Mouse (Mus musculus): ENCODE data around the gene Mgst2. TPM values are rescaled to one million over a fixed set of nuclear protein-coding genes. Genes with fewer than 3 reads are reported as not detected.

The Mgst2 gene
- total RNA-seq (2021) = under 1 TPM in 1 of 2 experiments, not detected in 1; 0.82 TPM
- long read RNA-seq, experiment 1 = 0 reads
- long read RNA-seq, experiment 2 = 0 reads

DNA sequence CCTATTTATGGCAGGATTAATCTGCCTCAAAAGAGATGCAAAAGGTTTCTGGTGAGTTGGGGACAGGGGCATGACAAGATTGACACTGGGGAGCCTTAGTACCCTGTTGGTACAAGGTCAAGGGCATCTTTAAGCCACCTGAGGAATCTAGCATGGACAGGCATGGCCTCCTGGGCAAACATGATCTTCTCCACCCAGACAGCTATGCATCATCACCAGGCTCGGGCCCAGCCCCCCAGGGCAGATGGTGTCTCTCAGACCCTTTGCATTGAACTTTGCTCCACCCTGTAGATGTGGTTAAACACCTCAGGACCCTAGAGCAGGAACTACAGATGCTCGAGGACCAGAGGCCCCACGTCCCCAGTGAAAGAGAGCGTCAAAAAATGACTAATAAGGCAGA is at the start of gene Mgst2:
Mgst2 (plus strand) TSS at position 301 of the 400 bp plus-strand sequence.
- no peak for DNase-seq (ENCODE audit: low spot score in 2 of 2)
- intact Hi-C loops (cut with DNase I) = no loop called here

DNA sequence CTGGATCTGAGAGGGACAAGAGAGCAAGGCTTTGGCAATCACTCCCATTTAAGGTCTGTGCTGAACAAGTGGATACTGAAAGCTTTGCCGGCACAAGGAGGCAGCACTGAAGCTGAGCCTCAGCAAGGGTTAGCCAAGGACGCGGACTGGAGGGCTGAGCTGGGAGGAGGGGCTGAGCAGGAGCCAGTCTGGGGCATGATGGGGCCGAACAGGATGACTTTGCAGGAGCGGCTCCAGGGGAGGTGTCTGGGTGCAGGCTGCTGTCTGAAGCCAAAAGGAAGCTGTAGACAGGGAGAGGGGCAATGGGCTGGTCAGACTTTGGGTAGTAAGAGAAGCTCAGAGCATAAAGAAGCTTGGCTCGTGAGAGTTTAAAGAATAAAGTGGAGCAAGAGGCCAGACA is 48.2 kb upstream of the Mgst2 start:
- intact Hi-C loops (cut with DNase I) = no loop called here
- DNase-seq (ENCODE audit: low spot score in 2 of 2) = peak; percentile 28 to 57

DNA sequence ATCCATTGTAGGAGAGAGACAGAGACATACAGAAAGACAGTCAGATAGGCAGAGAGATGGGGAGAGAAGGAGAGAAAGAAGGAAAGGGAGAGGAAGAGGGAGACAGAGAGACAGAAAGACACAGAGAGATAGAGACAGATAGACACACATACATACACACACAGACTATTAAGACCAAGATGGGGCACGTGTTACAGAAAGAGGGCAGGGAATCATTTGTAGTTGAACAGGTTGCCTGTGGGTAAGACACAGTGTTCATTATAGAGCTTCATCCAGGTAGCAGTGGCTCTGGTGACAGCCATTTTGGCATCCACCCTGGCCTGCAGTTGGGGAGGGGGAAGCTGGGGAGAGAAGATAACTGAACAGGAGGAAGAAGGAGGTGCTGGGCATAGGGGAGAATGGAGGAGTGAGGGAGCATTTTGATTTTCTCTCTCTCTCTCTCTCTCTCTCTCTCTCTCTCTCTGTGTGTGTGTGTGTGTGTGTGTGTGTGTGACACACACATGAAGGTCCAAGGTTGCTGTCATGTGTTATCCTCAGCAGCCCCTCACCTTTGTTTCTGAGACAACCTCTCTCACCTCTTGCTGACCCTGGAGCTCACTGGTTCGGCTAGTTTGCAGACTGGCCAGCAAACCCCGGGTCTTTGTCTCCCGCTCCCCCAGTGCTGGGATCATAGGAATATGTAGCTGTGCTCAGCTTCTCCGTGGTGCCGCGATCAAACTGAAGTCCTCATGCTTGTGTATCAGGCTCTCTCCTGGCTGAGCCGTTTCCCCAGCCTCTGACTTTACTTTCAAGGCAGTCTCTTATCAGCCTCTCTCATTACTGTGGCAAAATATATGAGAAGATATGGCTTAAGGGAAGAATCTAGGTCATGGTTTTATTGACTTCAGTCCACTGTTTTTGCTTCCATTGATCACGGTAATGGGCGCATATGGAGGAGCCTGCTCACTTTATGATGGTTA is 47.5 kb upstream of the Mgst2 start:
- no peak for DNase-seq (ENCODE audit: low spot score in 2 of 2)
- intact Hi-C loops (cut with DNase I) = no loop called here

DNA sequence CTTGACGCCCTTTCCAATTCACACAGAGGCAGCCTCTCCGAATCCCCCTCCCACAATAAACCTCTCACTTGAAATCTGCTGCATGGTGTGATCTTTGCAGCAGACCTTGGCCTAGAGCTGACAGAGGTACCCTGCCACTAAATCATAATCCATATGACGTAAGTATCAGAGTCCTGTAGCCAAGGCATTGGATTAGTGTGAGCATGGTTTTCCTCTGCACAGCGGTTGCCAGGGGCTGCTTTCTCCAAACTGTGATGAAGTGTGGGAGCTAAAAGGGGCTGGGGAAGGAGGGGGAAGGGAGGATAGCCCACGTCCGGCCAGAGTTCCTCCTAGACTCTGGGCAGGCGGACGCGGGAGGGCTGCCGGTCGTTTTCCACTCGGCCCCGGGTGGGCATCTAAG is 45.9 kb upstream of the Mgst2 start:
- no peak for DNase-seq (ENCODE audit: low spot score in 2 of 2)
- intact Hi-C loops (cut with DNase I) = no loop called here

DNA sequence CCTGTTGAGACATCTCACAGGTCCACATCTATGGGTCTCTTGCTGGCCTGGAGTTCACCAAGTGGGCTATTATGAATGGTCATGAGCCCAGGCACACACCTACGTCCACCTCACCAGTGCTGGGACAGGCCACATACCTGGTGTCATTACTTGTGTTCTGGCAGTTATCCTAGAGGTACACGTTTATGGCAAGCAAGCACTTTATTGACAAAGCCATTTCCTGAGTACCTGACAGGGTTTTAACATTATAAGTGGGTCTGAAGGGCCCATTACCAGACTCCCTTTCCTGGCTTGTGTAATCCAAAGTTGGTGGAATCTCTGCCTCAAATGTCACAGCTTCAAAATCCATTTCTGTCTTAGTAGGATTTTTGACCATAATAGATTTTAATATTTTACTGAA is 36.2 kb upstream of the Mgst2 start:
- intact Hi-C loops (cut with DNase I) = no loop called here
- DNase-seq (ENCODE audit: low spot score in 2 of 2) = no peak

DNA sequence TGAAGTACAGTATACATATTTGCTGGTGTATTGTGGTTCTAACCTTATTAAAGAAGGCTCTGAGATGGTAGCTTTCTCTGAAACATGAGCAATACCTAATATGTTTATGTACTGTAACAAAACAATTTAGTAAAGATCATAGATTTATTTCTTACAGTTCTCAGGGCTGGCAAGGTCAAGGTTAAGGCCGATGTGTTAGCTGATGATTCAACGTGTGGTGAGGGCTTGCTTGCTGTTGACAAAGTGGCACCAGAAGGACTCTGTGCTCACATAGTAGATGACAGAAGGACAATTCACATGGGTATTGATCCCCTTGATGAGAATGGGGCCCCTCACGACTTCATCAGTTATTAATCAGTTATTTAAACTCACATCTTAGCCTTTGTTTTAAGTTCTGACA is 32.4 kb upstream of the Mgst2 start:
- intact Hi-C loops (cut with DNase I) = no loop called here
- DNase-seq (ENCODE audit: low spot score in 2 of 2) = no peak

DNA sequence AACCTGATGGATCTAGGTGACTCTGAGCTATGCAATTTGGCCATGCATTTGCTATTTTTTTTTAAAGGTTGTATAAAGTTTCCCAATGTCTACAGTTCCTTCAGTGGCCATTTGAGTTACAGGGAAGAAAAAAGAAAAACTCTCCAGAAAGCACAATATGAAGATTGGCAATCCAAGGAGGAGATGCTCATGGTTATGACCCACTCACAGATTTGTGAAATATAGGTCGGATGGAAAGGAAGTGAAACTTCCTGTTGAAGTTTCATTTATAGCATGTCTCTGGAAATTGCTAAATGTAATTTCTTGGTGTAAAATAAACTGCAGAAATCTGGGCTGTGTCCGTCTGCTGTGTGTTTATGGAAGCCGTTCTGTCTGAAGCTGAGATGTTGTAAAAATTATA is 31.2 kb upstream of the Mgst2 start:
- DNase-seq (ENCODE audit: low spot score in 2 of 2) = no peak
- intact Hi-C loops (cut with DNase I) = no loop called here

DNA sequence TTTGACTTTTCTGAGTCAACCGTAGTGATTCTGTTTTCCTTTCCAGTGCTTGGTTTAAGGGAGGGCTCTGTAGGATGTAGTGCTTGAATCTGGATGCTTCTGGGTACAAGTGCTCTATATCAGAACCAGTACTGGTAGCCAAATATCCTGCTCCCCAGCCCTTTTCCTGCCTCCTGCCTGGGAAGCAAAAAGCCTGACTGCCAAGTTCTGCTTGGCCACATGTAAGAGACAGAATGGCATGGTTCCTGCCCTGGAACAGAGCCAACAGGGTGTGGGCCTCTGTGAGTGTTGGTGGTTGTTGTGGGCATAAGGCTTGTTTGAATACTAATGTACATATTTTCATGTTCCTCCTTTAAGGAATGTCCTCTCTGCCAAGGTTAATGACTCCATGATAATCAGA is 29.4 kb upstream of the Mgst2 start:
- intact Hi-C loops (cut with DNase I) = no loop called here
- no peak for DNase-seq (ENCODE audit: low spot score in 2 of 2)

DNA sequence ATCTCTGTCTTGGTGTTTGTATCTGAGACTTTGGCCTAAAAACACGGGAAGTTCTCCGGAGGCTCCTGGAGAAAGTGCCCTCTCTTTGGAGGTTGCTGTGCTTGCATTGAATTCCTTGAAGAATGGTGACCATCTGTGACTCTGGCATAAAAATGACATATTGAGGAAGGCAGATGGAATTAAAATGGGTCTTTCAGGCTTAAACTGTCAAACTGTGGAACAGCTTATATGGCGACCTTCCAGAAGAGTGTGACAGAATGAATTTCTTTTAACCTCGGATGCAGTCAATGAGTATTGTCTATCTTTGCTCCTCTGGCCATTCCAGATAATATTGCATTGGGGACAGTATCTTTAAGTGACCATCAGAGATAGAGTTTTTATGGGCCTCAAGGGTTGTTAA is 28.2 kb upstream of the Mgst2 start:
- intact Hi-C loops (cut with DNase I) = no loop called here
- no peak for DNase-seq (ENCODE audit: low spot score in 2 of 2)

DNA sequence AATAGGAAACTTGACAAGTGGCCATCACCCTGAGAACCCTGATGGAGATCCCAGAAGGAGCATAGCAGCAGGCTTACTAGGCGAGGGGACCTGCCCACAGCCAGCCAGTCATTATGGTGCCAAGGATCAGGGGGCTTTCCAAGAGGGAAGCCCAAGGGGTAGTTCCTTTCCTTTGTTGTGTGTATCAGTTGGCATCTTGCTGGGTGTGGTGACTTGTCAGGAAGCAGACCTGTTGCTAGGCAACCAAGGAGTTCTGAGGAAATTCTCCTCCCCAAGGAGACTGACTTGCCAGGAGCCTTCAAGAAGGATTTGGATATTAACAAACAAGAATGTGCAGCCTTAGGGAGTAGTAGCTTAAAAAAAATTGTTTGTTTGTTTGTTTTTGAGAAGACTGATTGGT is 25.7 kb upstream of the Mgst2 start:
- intact Hi-C loops (cut with DNase I) = no loop called here

DNA sequence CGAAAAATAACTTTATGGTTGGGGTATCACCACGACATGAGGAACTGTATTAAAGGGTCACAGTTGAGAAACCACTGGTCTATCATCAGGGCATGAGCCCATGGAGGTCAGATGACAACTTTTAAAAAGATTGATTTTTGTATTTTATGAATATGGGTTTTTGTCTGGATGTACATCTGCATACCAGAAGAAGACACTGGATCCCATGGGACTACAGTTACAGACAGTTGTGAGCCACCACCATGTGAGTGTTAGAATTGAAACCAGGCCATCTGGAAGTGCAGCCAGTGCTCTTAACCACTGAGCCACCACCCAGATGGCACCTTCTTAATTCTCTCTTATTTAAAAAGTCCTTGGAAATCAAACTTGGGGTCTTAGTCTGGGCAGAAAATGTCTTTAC is 24.2 kb upstream of the Mgst2 start:
- intact Hi-C loops (cut with DNase I) = no loop called here
- DNase-seq (ENCODE audit: low spot score in 2 of 2) = no peak

More for the DNA sequence above, 25.7 kb upstream of the Mgst2 start:
- DNase-seq (ENCODE audit: low spot score in 2 of 2) = peak in 1 of 2 experiments; percentile 72

DNA sequence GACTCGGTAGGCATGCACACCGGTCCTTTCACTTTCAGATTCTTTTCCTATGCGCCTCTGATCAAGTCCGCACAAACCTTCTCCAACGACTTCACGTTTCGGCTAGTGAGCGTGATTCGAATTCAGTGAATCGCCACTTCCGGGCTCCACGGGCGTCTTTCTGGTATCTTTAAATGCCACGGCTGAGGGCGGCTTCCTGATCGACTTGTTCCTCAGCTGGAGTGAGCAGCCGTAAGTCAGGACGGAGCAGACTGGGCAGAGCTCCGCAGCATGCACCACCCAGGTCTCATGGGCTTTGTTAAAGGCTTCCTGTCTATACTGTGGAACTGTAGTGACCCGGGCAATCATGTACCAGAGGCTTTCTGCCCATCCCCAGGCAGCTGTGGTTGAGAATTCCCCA is 23.5 kb upstream of the Mgst2 start:
- no peak for DNase-seq (ENCODE audit: low spot score in 2 of 2)
- intact Hi-C loops (cut with DNase I) = no loop called here

DNA sequence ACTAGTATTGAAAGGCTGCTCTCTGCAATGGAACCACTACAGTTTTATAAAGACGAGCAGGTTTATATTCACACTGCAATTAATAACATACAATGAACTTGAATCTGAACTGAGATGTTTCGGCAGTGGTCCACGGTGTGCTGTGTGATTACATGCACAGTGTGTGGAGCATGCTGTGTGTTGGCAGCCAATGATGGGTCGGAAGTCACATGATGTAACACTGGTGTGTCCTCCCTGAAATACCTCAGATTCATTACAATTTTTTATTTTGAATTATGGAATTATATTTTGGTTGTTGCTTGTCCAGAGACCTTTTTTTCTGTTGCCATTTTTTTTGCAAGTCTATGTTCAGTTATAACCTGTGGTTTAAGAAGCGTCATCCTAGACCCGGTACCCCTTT is 22.8 kb upstream of the Mgst2 start:
- DNase-seq (ENCODE audit: low spot score in 2 of 2) = no peak
- intact Hi-C loops (cut with DNase I) = no loop called here

DNA sequence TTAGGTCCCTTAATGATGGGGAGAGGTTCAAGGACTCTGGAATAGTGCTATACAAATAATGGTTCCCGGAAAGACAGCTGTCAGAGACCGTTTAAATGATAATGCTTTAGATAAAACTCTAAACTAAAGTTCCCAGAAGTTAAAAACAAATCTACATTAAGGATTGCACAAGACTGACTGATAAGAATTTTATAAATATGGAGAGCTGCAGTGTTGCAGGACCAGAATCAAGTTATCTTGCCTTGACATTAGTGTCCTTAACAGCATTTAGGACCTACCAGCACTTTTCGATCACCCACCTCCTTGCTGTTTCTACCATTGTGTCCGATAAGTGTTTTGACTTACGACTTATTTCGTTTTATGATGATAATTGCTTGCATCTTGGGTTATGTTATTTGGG is 21.9 kb upstream of the Mgst2 start:
- intact Hi-C loops (cut with DNase I) = no loop called here
- DNase-seq (ENCODE audit: low spot score in 2 of 2) = no peak

DNA sequence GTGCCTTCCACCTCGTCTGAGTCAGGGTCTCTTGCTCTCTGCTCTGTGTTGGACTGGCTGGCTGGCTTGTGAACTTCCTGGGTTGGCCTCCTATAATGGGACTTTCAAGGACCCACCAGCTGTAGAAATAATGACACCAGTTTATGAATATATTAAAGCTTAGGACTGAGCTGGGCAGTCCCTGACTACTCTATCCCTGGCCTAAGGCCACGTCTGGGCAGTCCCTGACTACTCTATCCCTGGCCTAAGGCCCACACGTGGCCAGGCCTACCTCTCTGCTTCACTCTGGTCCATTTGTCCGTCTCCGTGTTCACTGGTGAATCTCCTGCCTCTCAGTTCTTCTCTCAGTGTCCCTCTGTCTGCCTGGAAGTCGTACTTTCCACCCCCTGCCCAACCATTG is 14.7 kb upstream of the Mgst2 start:
- no peak for DNase-seq (ENCODE audit: low spot score in 2 of 2)
- intact Hi-C loops (cut with DNase I) = no loop called here

DNA sequence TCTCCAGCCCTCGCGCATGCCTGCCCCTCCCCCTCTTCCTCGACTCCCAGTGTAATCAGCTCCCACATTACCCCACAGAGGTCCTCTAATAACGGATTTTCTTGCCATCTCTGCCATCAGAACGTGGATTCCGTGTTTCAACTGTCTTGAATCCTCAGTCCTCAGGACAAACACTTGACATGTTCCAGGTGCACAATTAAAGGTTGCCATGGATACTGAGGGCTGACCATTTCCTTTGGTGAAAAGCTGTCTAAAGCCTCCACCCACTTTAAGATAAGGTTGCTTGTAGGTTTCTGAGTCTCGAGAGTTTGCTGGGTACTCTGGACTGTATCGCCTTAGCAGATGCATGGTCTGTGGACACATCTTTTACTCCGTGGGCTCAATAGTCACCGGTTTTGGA is 13.9 kb upstream of the Mgst2 start:
- intact Hi-C loops (cut with DNase I) = no loop called here
- no peak for DNase-seq (ENCODE audit: low spot score in 2 of 2)

DNA sequence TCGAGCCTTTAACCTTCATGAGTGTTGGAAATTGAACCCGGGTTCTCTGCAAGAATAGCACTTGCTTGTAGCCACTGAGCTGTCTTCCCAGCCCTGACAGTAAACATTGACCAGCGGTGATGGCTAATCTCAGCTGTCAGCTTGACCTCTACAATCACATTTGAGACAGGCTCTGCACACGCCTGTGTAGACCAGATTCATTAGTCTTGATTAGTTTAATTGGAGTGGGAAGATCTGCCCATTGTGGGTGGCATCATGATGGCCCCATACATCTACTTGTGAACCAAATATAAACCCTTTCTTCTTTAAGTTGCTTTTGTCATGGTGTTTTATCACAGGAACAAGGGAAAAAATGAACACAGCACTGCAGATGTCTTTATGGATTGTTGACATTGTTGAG is 12.8 kb upstream of the Mgst2 start:
- DNase-seq (ENCODE audit: low spot score in 2 of 2) = no peak
- intact Hi-C loops (cut with DNase I) = no loop called here

DNA sequence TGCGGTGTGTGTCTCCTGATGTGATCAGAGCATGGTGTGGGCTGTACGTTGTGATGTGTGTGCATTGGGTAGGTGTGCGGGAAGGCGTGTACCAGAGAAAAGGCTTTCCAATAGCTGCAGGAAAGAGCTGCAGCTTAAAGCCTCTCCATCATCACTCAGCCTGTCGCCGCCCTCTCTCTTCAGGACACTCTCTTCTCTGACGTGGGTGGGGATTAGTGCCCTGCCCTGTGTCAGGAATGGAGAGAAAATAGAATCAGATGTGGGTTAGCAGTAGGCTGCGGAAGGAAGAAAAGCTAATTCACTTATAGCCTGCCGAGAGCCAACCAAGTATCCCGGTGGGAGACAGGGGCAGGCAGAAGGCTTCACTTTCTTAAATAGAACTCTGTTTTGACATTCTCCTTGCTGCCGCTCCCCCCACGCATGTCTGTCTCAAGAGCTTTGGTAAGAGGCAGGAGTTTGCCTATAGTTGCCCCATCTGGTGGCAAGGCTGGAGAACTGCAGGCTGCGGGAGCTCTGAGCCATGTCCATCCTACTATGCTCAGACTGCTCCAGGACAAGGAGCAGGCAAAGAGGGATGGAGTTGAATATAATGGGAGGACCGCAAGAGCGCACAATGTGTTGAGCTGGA is 12.0 kb upstream of the Mgst2 start:
- intact Hi-C loops (cut with DNase I) = loop anchor here (1.0 to 2.0 kb wide), 2 partner anchors 65 to 137 kb away; no protein-coding TSS in a partner anchor

DNA sequence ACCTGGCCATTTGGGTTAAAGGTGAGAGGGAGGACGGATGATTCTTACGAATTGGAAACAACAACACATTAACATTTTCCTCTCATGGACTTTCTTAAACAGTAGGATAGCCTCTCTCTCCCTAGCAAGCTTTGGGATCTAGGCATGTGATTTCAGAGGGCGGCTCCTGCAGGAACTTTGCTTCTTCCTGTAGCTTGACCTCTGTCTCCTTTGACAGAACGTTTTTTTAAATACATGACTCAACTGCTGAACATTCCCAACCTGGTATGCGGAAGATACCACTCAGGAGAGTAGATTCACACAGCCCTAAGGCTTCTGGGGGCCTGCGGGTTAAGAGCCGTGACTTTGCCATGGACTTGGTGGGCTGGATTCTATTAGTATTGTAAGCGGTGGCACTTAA is 10.7 kb upstream of the Mgst2 start:
- intact Hi-C loops (cut with DNase I) = loop anchor here (2.0 kb wide), 1 partner anchor 139 kb away; no protein-coding TSS in a partner anchor
- DNase-seq (ENCODE audit: low spot score in 2 of 2) = no peak

More for the DNA sequence above, 12.0 kb upstream of the Mgst2 start:
- peak; percentile 86 to 90 for DNase-seq (ENCODE audit: low spot score in 2 of 2)

DNA sequence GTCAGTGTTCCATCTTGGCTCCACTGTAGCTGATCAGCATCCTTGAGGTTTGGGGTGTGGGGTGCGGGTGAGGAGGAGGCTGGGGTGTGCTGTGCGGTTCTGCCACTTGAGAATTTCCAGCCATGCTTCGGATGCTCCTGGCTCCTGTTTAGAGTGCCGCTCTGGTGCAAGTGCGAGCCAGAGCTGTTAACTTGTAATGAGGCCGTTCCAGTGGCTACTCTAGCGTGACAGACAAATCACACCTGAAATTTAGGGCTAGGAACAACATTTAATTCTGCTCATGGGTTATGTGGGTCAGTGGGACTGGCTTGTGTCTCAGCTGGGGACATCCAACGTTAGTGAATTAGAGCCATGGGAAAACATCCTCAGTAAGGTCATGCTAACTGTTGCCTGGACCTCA is 10.2 kb upstream of the Mgst2 start:
- no peak for DNase-seq (ENCODE audit: low spot score in 2 of 2)

DNA sequence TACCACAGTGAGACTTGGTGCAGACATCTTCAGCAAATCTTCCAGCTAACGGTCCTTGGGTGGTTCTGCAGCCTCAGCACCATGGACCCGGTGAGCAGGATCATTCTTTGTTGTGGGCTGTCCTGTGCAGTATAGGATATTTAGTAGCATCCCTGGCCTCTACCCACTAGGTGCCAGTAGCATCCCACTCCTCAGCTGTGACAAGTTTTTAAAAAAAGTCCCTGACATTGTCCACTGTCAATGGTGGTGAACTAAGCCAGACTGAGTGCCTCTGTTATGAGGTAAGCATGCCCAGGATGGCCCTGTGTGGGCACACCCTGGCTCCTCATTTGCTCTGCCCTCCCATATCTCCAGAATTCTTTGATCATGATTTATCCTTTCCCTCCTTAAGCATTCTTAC is 9.0 kb upstream of the Mgst2 start:
- DNase-seq (ENCODE audit: low spot score in 2 of 2) = no peak
- intact Hi-C loops (cut with DNase I) = loop anchor here (5.0 kb wide), 2 partner anchors 546 to 591 kb away; no protein-coding TSS in a partner anchor

More for the DNA sequence above, 10.2 kb upstream of the Mgst2 start:
- intact Hi-C loops (cut with DNase I) = loop anchor here (2.0 to 5.0 kb wide), 3 partner anchors 139 to 592 kb away; no protein-coding TSS in a partner anchor
